Mouse (Mus musculus): ENCODE measurements around the gene Btg2.

The Btg2 gene

GRCm38 (mm10) chr1:134097956-134098725 lies 19.2 kb upstream of the Btg2 start:
- no peak for DNase-seq (ENCODE audit: low spot score)

DNA sequence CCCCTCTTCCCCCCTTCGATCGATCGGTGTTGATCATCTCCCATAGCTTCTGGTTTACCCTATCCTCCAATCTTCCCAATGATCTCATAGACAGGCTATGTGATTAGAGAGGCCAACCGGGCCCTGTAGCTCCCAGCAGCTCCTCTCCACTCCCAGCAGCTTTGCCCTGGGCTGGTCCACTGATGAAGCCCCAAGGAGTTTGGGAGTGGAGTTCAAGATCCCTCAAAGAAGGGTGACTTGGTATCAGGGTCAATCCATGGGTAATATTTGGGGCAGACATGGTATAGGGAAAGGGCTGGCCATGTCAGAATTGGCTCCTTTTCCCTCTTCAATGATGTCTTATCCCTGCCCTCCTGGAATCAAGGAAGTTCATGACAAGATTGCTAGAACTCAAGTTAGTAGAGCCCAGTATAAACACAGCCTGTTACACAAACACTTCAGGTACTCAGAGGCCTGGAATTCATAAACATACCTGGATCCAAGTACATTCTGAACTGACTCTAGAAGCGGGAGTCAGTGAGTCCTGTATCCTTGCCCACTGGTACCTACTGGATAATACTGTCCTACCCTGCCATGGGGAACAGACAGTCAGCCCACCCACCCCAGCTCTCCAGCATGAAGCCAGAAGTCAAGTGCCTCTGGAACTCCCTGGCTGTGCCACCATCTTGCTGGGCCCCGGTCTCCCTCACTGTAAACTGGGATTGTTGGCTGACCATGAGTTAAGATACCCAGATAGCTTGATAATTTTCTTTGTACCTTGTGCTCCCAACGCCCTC lies 18.3 kb upstream of the Btg2 start:
- no peak for DNase-seq (ENCODE audit: low spot score)

DNA sequence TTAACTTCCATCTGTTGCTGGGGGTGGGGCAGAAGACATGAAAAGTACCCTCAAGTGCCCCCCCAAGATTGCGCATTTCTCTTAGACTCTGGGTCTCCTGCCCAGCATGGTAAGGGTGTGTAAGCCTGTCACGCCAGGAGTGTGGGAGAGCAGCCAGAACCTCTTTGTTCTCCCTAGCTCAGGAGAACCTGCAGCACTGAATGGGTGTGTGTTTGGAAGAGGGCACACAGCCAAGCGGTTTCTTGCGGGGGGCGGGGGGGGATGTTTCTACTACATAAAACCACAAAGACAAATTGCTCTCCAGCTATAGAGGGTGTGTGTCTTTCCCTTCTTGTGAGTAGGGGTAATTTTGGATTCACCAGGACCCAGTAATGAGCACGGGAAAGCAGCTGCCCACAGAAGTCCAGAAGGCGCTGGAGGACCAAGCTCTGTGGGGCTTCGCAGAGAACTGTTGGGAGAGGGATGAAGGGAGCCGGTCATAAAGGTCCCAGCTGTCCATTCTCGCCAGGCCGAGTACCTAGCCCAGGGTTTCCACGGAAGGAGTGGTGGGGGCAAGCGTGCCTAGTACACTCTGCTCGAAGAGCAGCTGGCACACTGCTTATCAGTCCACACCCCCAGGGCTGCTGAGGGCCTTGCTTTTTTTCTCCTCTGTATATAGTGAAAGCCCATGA lies 17.5 kb upstream of the Btg2 start:
- DNase-seq (ENCODE audit: low spot score), result no peak

DNA sequence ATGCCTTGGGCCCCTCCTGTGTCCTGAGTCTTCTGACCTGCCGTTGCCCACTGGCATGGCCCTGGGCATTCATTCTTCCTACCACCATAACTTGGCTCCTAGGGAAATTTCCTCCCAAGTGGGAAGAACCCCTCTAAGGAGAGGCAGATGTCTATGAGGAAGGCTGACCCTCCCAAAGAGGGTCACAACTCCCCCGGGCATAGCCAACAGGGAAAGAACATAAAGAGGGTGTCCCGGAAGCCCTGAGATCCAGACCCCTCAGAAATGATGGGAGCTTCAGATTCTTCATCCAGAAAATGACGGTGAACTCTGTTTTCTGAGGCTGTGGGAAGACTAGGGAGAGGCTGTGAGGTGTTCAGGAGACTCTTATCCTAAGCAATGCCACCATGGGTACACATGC lies 16.8 kb upstream of the Btg2 start:
- DNase-seq (ENCODE audit: low spot score), result no peak

DNA sequence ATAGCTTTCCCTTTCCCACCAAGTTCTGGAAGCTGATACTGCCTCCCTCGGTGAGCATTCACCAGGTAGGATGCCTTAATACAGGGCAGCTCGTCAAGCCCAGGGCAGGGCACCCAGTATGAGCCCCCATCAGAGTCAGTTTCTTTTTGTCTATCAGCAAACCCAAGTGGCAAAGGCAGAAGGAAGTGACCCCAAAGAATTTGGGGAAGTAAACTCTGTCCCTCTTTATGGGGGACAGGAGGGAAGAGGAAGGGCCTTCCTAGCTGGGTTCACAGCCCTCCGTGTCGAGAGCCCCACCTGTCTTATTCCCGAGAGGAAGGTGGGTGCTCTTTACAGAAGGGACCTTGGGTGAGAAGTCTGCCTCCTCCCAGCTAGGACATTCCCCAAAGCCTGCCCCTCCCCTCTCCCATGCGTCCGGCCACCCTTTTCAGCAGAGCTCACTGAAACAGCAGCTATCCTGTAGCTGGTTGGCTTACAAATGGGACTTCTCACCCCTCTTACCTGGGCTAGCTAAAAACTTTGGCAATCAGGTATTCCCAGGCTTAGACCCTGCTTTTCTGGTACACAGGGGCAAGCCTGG lies 16.2 kb upstream of the Btg2 start:
- DNase-seq (ENCODE audit: low spot score), result no peak

GRCm38 (mm10) chr1:134093771-134094526 lies 15.0 kb upstream of the Btg2 start:
- DNase-seq (ENCODE audit: low spot score), result no peak

- DNase-seq (ENCODE audit: low spot score), result peak; percentile 91
Observed at GRCm38 (mm10) chr1:134092852-134093770, 14.2 kb upstream of the Btg2 start.

DNA sequence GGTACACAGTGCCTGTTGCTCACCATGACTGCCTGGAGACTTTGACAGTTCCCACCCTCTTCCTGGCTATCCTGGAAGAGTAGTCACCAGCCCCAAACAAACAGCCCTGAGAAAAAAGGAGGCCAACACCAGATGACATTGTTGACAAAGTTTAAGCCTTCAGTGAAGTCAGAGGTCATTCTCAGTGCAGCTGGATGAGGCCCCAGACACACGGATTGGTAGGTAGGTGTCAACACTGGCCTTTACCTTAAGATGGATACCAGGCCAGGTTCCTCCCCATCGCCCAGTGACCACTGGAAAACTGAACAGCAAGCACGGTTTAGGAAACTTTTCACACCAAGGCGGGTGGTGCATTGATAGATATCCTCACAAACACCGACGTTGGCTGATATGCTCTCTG lies 13.4 kb upstream of the Btg2 start:
- DNase-seq (ENCODE audit: low spot score), result no peak

DNA sequence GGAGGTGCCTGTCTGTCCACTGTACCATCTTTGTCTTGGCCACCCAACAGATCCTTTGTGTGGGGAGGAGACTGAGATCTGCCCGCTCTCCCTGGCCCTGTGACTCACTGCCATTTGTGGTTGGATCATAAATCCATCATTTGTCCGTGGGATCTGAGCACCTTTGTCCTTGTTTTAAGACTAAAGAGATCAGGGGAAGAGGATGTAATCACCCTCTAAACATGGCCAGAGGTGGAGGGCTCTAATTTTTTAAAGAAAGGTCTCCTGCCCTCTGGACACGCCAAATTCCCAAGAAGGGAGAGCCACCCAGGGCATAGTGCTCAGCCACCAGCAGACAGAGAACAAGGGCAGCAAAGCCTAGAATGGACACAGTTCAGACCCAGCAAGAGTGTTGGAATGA lies 12.9 kb upstream of the Btg2 start:
- no peak for DNase-seq (ENCODE audit: low spot score)

GRCm38 (mm10) chr1:134089074-134089473 lies 10.2 kb upstream of the Btg2 start:
- no peak for DNase-seq (ENCODE audit: low spot score)

DNA sequence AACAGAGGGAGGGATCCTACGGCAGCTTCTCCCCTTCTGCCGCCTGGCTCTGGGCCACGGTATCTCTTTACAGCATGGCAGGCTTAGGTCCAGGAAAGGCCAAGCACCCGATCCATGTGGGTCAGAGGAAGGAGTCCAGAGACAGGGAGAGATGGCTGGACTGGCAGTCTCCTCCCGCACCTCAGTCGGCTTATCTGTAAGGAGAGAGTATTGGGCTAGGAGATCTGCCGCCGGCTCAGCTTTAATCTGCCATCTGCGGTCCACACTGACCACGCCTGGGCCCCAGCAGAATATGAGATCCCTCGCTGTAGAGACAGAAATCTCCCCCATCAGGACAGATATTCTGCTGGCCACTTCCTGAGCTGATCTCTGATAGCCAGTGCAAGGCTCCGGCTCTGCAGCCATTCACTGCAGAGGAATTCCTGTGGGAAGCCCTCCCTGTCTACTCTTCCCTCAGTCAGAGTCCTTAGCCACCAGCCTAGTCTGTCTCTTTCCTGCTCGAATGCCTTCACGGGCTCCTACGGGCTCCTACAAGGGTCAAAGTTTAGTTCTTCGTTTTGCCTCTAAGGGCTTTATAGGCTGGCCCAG lies 8.0 kb upstream of the Btg2 start:
- DNase-seq (ENCODE audit: low spot score), result no peak

- DNase-seq (ENCODE audit: low spot score), result no peak
Observed at GRCm38 (mm10) chr1:134086017-134086416, 7.1 kb upstream of the Btg2 start.

DNA sequence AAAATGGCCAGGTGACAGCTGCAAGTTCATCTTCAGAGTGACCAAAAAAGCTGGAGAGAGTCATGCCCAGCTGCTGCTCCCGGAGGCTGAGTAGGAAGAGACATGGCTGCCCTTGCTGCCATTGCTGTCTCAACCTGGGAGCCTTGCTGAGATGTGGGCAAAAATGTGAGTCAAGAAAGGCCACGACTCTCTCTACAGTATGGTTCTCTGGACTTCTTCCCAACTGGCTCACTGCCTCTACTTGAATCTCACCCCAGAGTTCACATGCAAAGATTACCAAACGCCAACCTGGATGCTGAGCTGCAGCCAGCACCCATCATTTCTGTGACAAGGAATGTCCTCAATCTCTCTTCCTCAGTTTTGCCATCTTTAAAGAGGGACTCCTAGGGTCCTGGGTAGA lies 5.2 kb upstream of the Btg2 start:
- DNase-seq (ENCODE audit: low spot score), result no peak

GRCm38 (mm10) chr1:134083676-134084075 lies 4.8 kb upstream of the Btg2 start:
- DNase-seq (ENCODE audit: low spot score), result no peak

- DNase-seq (ENCODE audit: low spot score), result no peak
Observed at GRCm38 (mm10) chr1:134082987-134083516, 4.1 kb upstream of the Btg2 start.

DNA sequence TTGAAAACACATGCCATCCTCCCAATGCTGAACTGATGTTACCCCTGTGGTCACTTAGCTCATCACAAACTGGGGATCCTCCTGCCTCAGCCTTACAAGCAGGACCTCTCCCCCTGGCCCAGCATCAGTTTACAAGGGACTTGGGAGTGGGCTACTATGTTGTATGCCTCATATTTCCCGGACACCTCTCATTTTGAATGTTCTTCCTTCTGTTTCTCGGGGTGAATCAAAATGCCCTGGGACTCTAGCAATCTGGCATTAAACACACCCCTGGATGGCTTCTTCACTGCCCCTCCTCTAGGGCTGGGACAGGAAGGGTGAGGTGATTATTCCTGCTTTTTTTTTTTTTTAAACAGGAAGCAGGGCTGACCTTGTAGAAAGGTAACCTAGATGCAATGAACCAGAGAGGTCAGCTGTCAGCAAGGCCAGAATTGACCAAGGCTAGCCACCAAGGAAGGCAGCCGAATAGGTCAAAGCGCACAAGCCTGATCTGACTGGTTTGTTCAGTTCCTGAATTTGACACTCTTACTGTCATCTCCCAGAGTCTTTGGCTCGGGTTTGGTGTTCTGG lies 2.0 kb upstream of the Btg2 start:
- no peak for DNase-seq (ENCODE audit: low spot score)

- no peak for DNase-seq (ENCODE audit: low spot score)
Observed at GRCm38 (mm10) chr1:134080406-134080805, 1.5 kb upstream of the Btg2 start.

GRCm38 (mm10) chr1:134079477-134080163 lies 700 bp upstream of the Btg2 start:
- peak; percentile 48 for DNase-seq (ENCODE audit: low spot score)
